Mouse (Mus musculus): ENCODE results near the gene Obsl1. TPM values are rescaled to one million over a fixed set of nuclear protein-coding genes. Genes with fewer than 3 reads are reported as not detected.

Obsl1 gene
- total and polyA plus RNA-seq, 2 experiments = 0.65 to 1.3 TPM

DNA sequence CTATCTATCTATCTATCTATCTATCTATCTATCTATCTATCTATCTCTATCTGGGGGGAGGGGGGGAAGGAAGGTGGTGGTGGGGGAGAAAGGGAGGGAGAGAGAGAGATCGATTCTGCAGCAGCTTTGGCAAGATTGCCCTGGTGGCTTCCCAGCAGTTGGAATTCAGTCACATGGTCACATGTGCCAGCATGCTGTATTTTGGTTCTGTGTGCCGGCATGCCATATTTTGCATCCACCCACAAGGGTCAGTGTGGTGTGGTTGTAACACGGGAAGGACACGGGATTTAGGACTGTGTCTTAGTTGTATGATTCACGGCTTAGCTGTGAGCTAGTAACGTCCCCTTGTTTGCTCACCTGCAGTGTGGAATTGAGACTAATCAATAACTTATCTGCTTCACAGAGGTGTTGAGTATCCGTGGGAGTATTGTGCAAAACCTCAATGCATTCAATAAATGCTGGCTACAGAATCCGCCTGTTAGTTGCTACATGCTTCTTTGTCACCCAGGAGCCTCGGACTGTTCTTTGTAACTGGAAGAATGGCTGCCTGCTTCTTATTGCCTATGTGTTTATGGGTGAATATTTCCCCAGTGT is 32.4 kb upstream of the Obsl1 start:
- 23% methylated on average over 9 of the region's 9 CpGs for WGBS
- no peak overlapping the region for H3K27ac ChIP-seq (replicated peaks; ENCODE audit: insufficient read depth, low read depth, low read length)
- peak; percentile 80 for DNase-seq (ENCODE audit: extremely low read depth, low read depth, low spot score)

GRCm38 (mm10) chr1:75537587-75537986 is 31.3 kb upstream of the Obsl1 start:
- peaks cover 9% of the 10 kb centered on the region for H3K4me1 ChIP-seq (ENCODE audit: control insufficient read depth, insufficient read depth, low read length)
- peak; percentile 79 for DNase-seq (ENCODE audit: extremely low read depth, low read depth, low spot score)
- no peak overlapping the region for H3K4me3 ChIP-seq (ENCODE audit: insufficient read depth, low read depth, low read length)
- no peaks in the 10 kb centered on the region for H3K36me3 ChIP-seq (ENCODE audit: control insufficient read depth, insufficient read depth, low read length)
- peaks cover 9% of the 10 kb centered on the region; the same call in 1 of the 2 replicates for H3K27me3 ChIP-seq (ENCODE audit: control insufficient read depth, insufficient read depth, low read length)
- TF ChIP-seq POLR2A (IDR thresholded peaks at IDR 0.05; ENCODE audit: extremely low read depth, insufficient read depth, low read length) (no peak), CTCF (IDR thresholded peaks at IDR 0.05; ENCODE audit: low read depth, low read length) (no peak)
- no peaks in the 10 kb centered on the region for H3K79me2 ChIP-seq (ENCODE audit: control insufficient read depth, insufficient read depth, low read length)
- no peak overlapping the region for H3K9ac ChIP-seq (ENCODE audit: low read depth, low read length)
- no peak overlapping the region for H3K27ac ChIP-seq (replicated peaks; ENCODE audit: insufficient read depth, low read depth, low read length)
- 26% methylated on average over 2 of the region's 2 CpGs for WGBS

More for the DNA sequence above, 32.4 kb upstream of the Obsl1 start:
- TF ChIP-seq POLR2A (IDR thresholded peaks at IDR 0.05; ENCODE audit: extremely low read depth, insufficient read depth, low read length) = no peak
- no peak for TF ChIP-seq CTCF (IDR thresholded peaks at IDR 0.05; ENCODE audit: low read depth, low read length)
- Histone ChIP-seq H3K79me2 (ENCODE audit: control insufficient read depth, insufficient read depth, low read length) (no peaks in the 10 kb centered on the region), H3K27me3 (ENCODE audit: control insufficient read depth, insufficient read depth, low read length) (peaks cover 8% of the 10 kb centered on the region; the same call in 1 of the 2 replicates), H3K4me3 (ENCODE audit: insufficient read depth, low read depth, low read length) (no peak overlapping the region), H3K4me1 (ENCODE audit: control insufficient read depth, insufficient read depth, low read length) (peaks cover 9% of the 10 kb centered on the region), H3K36me3 (ENCODE audit: control insufficient read depth, insufficient read depth, low read length) (no peaks in the 10 kb centered on the region), H3K9ac (ENCODE audit: low read depth, low read length) (no peak overlapping the region)

GRCm38 (mm10) chr1:75533325-75534252 is 27.3 kb upstream of the Obsl1 start:
- peaks cover 3% of the 10 kb centered on the region; the same call in 1 of the 2 replicates for H3K27me3 ChIP-seq (ENCODE audit: control insufficient read depth, insufficient read depth, low read length)
- DNase-seq (ENCODE audit: extremely low read depth, low read depth, low spot score) = no peak

GRCm38 (mm10) chr1:75532280-75533172 is 26.3 kb upstream of the Obsl1 start:
- peaks cover 3% of the 10 kb centered on the region; the same call in 1 of the 2 replicates for H3K27me3 ChIP-seq (ENCODE audit: control insufficient read depth, insufficient read depth, low read length)
- no peak overlapping the region for H3K4me3 ChIP-seq (ENCODE audit: insufficient read depth, low read depth, low read length)
- no peaks in the 10 kb centered on the region for H3K4me1 ChIP-seq (ENCODE audit: control insufficient read depth, insufficient read depth, low read length)
- no peaks in the 10 kb centered on the region for H3K36me3 ChIP-seq (ENCODE audit: control insufficient read depth, insufficient read depth, low read length)
- no peak overlapping the region for H3K27ac ChIP-seq (replicated peaks; ENCODE audit: insufficient read depth, low read depth, low read length)
- H3K79me2 ChIP-seq (ENCODE audit: control insufficient read depth, insufficient read depth, low read length) = no peaks in the 10 kb centered on the region
- H3K9ac ChIP-seq (ENCODE audit: low read depth, low read length) = no peak overlapping the region
- TF ChIP-seq POLR2A (IDR thresholded peaks at IDR 0.05; ENCODE audit: extremely low read depth, insufficient read depth, low read length) (no peak), CTCF (IDR thresholded peaks at IDR 0.05; ENCODE audit: low read depth, low read length) (no peak)
- WGBS = 89% methylated on average over 19 of the region's 19 CpGs
- no peak for DNase-seq (ENCODE audit: extremely low read depth, low read depth, low spot score)

More at GRCm38 (mm10) chr1:75533325-75534252, 27.3 kb upstream of the Obsl1 start:
- Histone ChIP-seq H3K27ac (replicated peaks; ENCODE audit: insufficient read depth, low read depth, low read length) (no peak overlapping the region), H3K4me3 (ENCODE audit: insufficient read depth, low read depth, low read length) (no peak overlapping the region), H3K4me1 (ENCODE audit: control insufficient read depth, insufficient read depth, low read length) (peaks cover under 1% of the 10 kb centered on the region), H3K36me3 (ENCODE audit: control insufficient read depth, insufficient read depth, low read length) (no peaks in the 10 kb centered on the region), H3K79me2 (ENCODE audit: control insufficient read depth, insufficient read depth, low read length) (no peaks in the 10 kb centered on the region), H3K9ac (ENCODE audit: low read depth, low read length) (no peak overlapping the region)
- 96% methylated on average over 19 of the region's 19 CpGs for WGBS
- no peak for TF ChIP-seq CTCF (IDR thresholded peaks at IDR 0.05; ENCODE audit: low read depth, low read length)
- no peak for TF ChIP-seq POLR2A (IDR thresholded peaks at IDR 0.05; ENCODE audit: extremely low read depth, insufficient read depth, low read length)

DNA sequence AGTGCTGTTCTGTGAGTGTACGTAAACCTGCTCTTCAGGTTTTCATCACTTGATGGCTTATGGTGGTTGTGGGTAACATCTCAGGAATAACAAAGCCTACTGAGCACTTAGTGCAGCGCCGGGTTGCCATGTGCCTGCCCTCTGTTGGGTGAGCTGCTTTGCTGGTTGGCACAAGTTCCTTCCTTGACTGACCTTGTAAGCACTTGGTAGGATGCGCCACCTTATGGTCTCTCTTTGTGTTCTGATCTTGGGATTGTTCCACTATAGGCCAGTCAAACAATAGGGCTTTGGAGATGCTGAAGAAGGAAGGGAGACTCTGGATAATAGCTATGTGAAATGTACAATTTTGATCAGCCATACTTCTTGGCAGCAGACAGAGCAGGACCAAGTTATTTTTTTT is 24.3 kb upstream of the Obsl1 start:
- H3K4me3 ChIP-seq (ENCODE audit: insufficient read depth, low read depth, low read length) = no peak overlapping the region
- H3K27me3 ChIP-seq (ENCODE audit: control insufficient read depth, insufficient read depth, low read length) = peaks cover 3% of the 10 kb centered on the region; the same call in 1 of the 2 replicates
- no peaks in the 10 kb centered on the region for H3K79me2 ChIP-seq (ENCODE audit: control insufficient read depth, insufficient read depth, low read length)
- no peak overlapping the region for H3K9ac ChIP-seq (ENCODE audit: low read depth, low read length)
- H3K27ac ChIP-seq (replicated peaks; ENCODE audit: insufficient read depth, low read depth, low read length) = no peak overlapping the region
- DNase-seq (ENCODE audit: extremely low read depth, low read depth, low spot score) = no peak
- 88% methylated on average over 4 of the region's 4 CpGs for WGBS
- H3K4me1 ChIP-seq (ENCODE audit: control insufficient read depth, insufficient read depth, low read length) = no peaks in the 10 kb centered on the region
- no peaks in the 10 kb centered on the region for H3K36me3 ChIP-seq (ENCODE audit: control insufficient read depth, insufficient read depth, low read length)
- no peak for TF ChIP-seq POLR2A (IDR thresholded peaks at IDR 0.05; ENCODE audit: extremely low read depth, insufficient read depth, low read length)
- no peak for TF ChIP-seq CTCF (IDR thresholded peaks at IDR 0.05; ENCODE audit: low read depth, low read length)

Data from liver, adult 2 months (tissue).